ENCODE assay signal across 16 mouse cellular contexts in genomic region chr2:178194908-178195307, GRCm38 (mm10).
DNase-seq lines count a peak whose midpoint lies in the region; ATAC-seq and TF ChIP-seq lines count a peak whose summit lies in the region.
"Had no signal": no experiment of that assay in that cellular context is flagged by ENCODE, and none has a peak within 500 bp of the region (broad histone marks: within the 10 kb centered on the region; RNA-seq: fewer than 3 reads in every experiment).

No protein-coding gene starts in this region.

- no peaks in the 10 kb centered on the region for H3K36me3 ChIP-seq in forebrain, postnatal 0 days (ENCODE audit: insufficient read depth)
- H3K36me3 ChIP-seq in forebrain, embryonic 10.5 days (replicated peaks), result no peaks in the 10 kb centered on the region
- no peaks in the 10 kb centered on the region for H3K36me3 ChIP-seq in heart, embryonic 10.5 days
- H3K36me3 ChIP-seq in hindbrain, postnatal 0 days (ENCODE audit: insufficient read depth, low read length), result no peaks in the 10 kb centered on the region
- no peaks in the 10 kb centered on the region for H3K36me3 ChIP-seq in intestine, embryonic 16.5 days (ENCODE audit: control insufficient read depth, insufficient read depth, low read length)
- H3K36me3 ChIP-seq: G1E; limb, embryonic 12.5 days had no signal

- 0 out of 2 replicates have a peak overlapping the region, but pooled peaks have one; percentile 0 for H3K27ac ChIP-seq in forebrain, postnatal 0 days (ENCODE audit: low read depth, low read length)
- H3K27ac ChIP-seq in forebrain, embryonic 10.5 days, result no peak overlapping the region
- peak overlapping the region; percentile 62; the same call in 1 of the 2 replicates for H3K27ac ChIP-seq in heart, embryonic 10.5 days
- 0 out of 2 replicates have a peak overlapping the region, but pooled peaks have one; percentile 36 for H3K27ac ChIP-seq in hindbrain, postnatal 0 days
- H3K27ac ChIP-seq in intestine, embryonic 16.5 days (ENCODE audit: low read length), result no peak overlapping the region
- H3K27ac ChIP-seq: limb, embryonic 12.5 days had no signal

- no peaks in the 10 kb centered on the region for H3K27me3 ChIP-seq in forebrain, postnatal 0 days (ENCODE audit: insufficient read depth, low read length)
- no peaks in the 10 kb centered on the region for H3K27me3 ChIP-seq in forebrain, embryonic 10.5 days (ENCODE audit: poor library complexity, severe bottlenecking)
- H3K27me3 ChIP-seq in heart, embryonic 10.5 days (ENCODE audit: insufficient read depth, poor library complexity, severe bottlenecking), result 0 out of 2 replicates have a peak, but pooled peaks cover 5% of the 10 kb centered on the region
- no peaks in the 10 kb centered on the region for H3K27me3 ChIP-seq in hindbrain, postnatal 0 days (ENCODE audit: insufficient read depth, low read length)
- H3K27me3 ChIP-seq in intestine, embryonic 16.5 days (replicated peaks; ENCODE audit: control insufficient read depth, insufficient read depth, low read length), result no peaks in the 10 kb centered on the region
- H3K27me3 ChIP-seq: limb, embryonic 12.5 days had no signal

- H3K9me3 ChIP-seq in forebrain, postnatal 0 days (ENCODE audit: low read length), result no peaks in the 10 kb centered on the region
- no peaks in the 10 kb centered on the region for H3K9me3 ChIP-seq in forebrain, embryonic 10.5 days
- H3K9me3 ChIP-seq in heart, embryonic 10.5 days, result no peaks in the 10 kb centered on the region
- H3K9me3 ChIP-seq in hindbrain, postnatal 0 days (ENCODE audit: low read length), result no peaks in the 10 kb centered on the region
- H3K9me3 ChIP-seq in intestine, embryonic 16.5 days (ENCODE audit: control insufficient read depth, low read length), result no peaks in the 10 kb centered on the region
- H3K9me3 ChIP-seq: limb, embryonic 12.5 days had no signal

- WGBS in forebrain, postnatal 0 days, result 48% methylated on average over 5 of the region's 5 CpGs
- WGBS in forebrain, embryonic 10.5 days, result 88% methylated on average over 5 of the region's 5 CpGs
- 28% methylated on average over 5 of the region's 5 CpGs for WGBS in heart, embryonic 10.5 days
- WGBS in hindbrain, postnatal 0 days, result 40% methylated on average over 5 of the region's 5 CpGs
- 46% methylated on average over 5 of the region's 5 CpGs for WGBS in intestine, embryonic 16.5 days

- H3K4me3 ChIP-seq in forebrain, postnatal 0 days (ENCODE audit: low read depth, low read length), result no peak overlapping the region
- no peak overlapping the region for H3K4me3 ChIP-seq in forebrain, embryonic 10.5 days
- no peak overlapping the region for H3K4me3 ChIP-seq in heart, embryonic 10.5 days
- no peak overlapping the region for H3K4me3 ChIP-seq in hindbrain, postnatal 0 days (ENCODE audit: low read length)
- H3K4me3 ChIP-seq in intestine, embryonic 16.5 days (ENCODE audit: low read length), result no peak overlapping the region
- H3K4me3 ChIP-seq: limb, embryonic 12.5 days had no signal

- no peak overlapping the region for H3K4me2 ChIP-seq in forebrain, postnatal 0 days (ENCODE audit: low read depth)
- no peak overlapping the region for H3K4me2 ChIP-seq in hindbrain, postnatal 0 days (ENCODE audit: low read depth, low read length)
- no peak overlapping the region for H3K4me2 ChIP-seq in intestine, embryonic 16.5 days (ENCODE audit: low read depth, low read length)
- H3K4me2 ChIP-seq: limb, embryonic 12.5 days had no signal

- 0 out of 2 replicates have a peak overlapping the region, but pooled peaks have one; percentile 18 for H3K9ac ChIP-seq in forebrain, postnatal 0 days
- no peak overlapping the region for H3K9ac ChIP-seq in hindbrain, postnatal 0 days (replicated peaks; ENCODE audit: low read length)
- no peak overlapping the region for H3K9ac ChIP-seq in intestine, embryonic 16.5 days (ENCODE audit: low read depth, low read length)
- H3K9ac ChIP-seq: limb, embryonic 12.5 days had no signal

- peak; percentile 44; the same call in 1 of the 2 replicates for ATAC-seq in forebrain, postnatal 0 days
- 0 out of 2 replicates have a peak, but pooled peaks have one; percentile 19 for ATAC-seq in hindbrain, postnatal 0 days
- ATAC-seq in erythroblast, adult 5-6 weeks (replicated peaks; ENCODE audit: low FRiP score, poor library complexity, severe bottlenecking), result no peak
- no peak for ATAC-seq in intestine, embryonic 16.5 days

- no peaks in the 10 kb centered on the region for H3K4me1 ChIP-seq in forebrain, postnatal 0 days (ENCODE audit: insufficient read depth)
- H3K4me1 ChIP-seq in forebrain, embryonic 10.5 days, result peaks cover 20% of the 10 kb centered on the region
- peaks cover 31% of the 10 kb centered on the region for H3K4me1 ChIP-seq in heart, embryonic 10.5 days
- H3K4me1 ChIP-seq in hindbrain, postnatal 0 days (ENCODE audit: insufficient read depth, low read length), result peaks cover 14% of the 10 kb centered on the region; the same call in 1 of the 2 replicates
- H3K4me1 ChIP-seq in intestine, embryonic 16.5 days (ENCODE audit: control insufficient read depth, insufficient read depth, low read length), result no peaks in the 10 kb centered on the region

- TF ChIP-seq CTCF in forebrain, postnatal 0 days (IDR thresholded peaks at IDR 0.05; ENCODE audit: low read depth), result no peak
- TF ChIP-seq CTCF in hindbrain, postnatal 0 days (IDR thresholded peaks at IDR 0.05; ENCODE audit: low read depth), result no peak

- no peak for DNase-seq in forebrain, postnatal 0 days
- no peak for DNase-seq in forebrain, embryonic 10.5 days (ENCODE audit: extremely low spot score, low spot score)
- DNase-seq in brain, adult 2 months (ENCODE audit: low read depth, low spot score), result peak; percentile 67
- no peak for DNase-seq in heart, embryonic 10.5 days (ENCODE audit: low spot score)
- peak; percentile 40 for DNase-seq in hindbrain, postnatal 0 days (ENCODE audit: low spot score)
- no peak for DNase-seq in gastrocnemius, adult 8-10 months (ENCODE audit: low spot score in 2 of 2)
- DNase-seq: adrenal gland, postnatal 14 days; kidney, adult 18-20 months; kidney, postnatal 4 days; lung, postnatal 36 days; right cerebral cortex, postnatal 4 days; thymus, adult 18-20 months had no signal

Comparison
In these comparisons a context has a peak if more than half of its experiments do, and no peak if none do; other contexts are left out.
1. H3K27ac ChIP-seq: peak in forebrain, postnatal 0 days (single experiment), heart, embryonic 10.5 days (single experiment) and hindbrain, postnatal 0 days (single experiment); none in forebrain, embryonic 10.5 days (single experiment) and intestine, embryonic 16.5 days (single experiment).
2. ATAC-seq: peak in forebrain, postnatal 0 days (single experiment) and hindbrain, postnatal 0 days (single experiment); none in erythroblast, adult 5-6 weeks (single experiment) and intestine, embryonic 16.5 days (single experiment).
3. DNase-seq: peak in brain, adult 2 months (single experiment) and hindbrain, postnatal 0 days (single experiment); none in forebrain, postnatal 0 days (single experiment), forebrain, embryonic 10.5 days (single experiment), heart, embryonic 10.5 days (single experiment) and gastrocnemius, adult 8-10 months (0 of 2).